Mouse (Mus musculus) MN1 (cell line): ENCODE data around the gene Plxdc1.
"Not testable (repeated sequence)": the region's sequence is repeated elsewhere in the genome, so short reads cannot be mapped to it uniquely, and the experiment has no call there.

Experiments used
- DNase-seq: peaks from one replicate; pipeline ENCODE4 v3.0.0-alpha.2; 2016; ENCODE audit warnings: low spot score

The Plxdc1 gene

DNA sequence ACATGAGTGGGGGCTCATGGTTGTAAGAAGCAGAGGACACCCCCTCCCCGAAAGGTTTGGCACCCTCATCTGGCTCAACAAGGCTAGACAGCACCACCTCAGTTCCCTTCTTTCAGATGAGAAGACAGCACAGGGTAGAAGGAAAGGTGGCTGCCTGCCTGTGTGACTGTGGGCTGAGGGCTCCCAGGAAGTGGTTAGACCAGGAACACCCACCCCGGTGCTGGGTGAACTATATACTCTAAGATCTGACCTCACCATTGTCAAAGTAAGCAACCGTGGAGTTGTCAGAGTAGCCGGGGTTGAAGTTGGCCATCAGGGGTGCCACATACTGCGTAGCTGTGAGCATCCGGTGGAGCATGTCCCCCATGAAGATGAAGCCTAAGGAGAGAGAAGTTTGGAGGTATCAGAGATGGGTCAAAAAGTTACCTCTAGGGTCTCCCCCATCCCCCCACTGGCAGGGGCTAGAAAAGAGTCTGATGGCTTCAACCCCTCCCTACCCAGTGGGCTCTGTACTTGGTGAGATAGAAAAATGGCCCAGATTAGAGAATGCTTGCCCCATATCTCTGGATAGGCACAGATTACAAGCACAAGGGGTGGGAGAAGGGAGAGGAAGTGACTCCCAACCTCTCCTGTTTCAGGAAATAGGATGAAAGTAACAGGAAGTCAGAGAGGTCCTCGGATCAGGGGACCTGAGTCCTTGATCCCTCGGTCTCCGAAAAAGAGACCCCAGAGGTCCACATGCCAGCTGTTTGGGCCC, 30.9 kb downstream of the Plxdc1 start:
- no peak for DNase-seq

DNA sequence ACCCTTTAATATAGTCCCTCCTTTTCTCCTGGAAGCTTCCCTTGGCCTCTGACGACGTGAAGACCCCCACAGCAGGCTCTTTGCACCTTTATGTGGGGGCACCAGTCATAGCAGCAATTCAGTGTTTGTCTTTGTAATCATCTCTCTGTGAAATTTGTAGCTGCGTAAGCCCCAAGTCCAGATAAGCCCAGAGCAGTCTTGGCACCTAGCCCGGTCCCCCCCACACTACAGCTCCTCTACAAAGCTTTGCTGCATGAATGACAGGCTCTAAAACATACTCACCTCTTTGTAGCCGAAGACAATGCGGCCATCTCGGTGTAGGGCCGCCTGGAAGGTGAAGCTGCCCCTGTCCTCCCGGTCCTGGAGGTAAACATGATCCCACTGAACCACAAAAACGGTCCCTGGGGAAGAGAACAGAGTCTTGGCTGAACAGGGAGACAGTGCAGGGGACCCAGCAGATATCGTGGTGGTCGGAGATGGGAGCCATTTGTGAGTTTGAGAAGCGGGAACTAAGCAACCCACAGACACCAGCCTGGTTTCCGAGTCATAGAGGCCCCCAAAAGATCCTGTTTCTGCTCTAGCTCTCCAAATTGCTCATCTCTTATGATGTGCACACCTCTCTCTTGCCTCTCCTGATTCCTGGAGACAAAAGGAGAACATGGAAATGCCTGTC, 31.6 kb downstream of the Plxdc1 start:
- DNase-seq: no peak

DNA sequence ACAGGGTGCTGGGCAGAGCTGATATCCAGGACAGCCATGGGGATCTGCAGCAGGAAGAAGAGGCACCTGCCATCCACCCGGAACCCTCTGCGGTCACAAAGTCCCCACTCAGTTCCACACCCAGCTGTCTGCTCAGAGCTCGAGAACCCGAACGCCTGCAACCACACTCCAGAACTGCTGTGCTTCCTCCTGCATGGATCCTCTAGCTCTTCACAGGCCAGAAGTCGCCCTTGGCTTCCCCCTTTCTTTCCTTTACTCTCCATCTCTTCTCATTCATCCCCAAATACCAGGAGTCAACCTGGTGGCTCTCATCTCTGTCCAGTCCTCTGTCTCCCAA, 32.3 kb downstream of the Plxdc1 start:
- DNase-seq: no peak

DNA sequence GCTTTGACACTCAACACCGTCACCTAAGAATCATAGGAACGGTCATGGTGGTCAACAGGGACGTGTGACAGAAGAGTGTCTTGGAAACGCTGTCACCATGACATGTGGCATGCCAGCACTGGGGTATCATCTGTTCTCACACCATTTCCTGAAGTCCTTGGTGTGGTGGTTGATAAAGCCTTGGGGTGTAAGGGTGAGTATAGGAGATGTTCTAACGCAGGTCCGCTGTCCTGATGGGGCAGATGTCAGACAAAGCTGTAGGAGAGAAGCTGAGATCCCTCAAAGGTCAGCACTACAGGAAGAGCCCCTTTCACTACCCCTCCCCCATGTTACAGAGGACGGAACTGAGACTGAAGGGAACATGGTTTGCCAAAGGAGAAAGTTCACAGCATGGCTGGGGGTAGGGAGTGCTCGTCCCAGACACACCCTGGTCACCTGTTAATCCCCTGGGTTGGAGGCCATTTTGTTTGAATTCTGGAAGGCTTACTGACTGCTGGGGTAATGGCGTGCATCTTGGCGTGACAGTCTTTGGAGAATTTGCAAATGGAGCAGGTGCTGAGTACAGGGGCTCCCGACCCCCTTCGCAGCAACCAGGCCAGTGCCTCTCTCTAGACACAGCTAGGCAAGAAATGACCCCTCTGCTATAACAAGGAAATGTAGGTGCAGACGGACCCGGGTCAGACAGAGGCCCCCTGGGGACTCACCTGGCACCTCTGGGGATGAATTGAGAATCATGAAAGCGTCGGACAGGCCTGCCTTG, 32.9 kb downstream of the Plxdc1 start:
- DNase-seq: no peak

DNA sequence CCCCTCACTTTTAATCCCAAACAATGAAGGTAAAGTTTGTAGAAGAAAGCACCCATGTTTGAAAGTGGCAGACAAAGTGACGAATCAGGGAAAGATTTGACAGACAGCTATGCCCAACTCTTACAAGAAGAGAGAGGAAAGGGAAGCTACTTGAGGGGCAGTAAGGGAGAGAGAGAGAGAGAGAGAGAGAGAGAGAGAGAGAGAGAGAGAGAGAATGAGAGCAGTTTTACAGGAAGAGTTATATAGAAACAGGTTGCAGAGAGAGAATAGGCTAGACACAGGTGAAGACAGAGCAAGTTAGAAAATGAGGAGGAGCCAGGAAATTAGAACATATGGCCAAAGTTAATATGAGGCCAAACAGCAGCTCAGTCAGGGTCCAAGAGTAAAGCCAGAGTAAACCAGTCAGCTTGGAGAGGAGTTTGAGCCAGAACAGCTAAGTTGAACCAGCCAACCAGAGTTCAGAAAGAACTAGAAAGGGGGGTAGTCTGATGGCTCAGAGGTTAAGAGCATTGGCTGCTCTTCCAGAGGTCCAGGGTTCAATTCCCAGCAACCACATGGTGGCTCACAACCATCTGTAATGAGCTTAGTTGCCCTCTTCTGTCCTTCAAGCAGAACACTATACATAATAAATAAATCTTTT, 33.8 kb downstream of the Plxdc1 start:
- DNase-seq: no peak

DNA sequence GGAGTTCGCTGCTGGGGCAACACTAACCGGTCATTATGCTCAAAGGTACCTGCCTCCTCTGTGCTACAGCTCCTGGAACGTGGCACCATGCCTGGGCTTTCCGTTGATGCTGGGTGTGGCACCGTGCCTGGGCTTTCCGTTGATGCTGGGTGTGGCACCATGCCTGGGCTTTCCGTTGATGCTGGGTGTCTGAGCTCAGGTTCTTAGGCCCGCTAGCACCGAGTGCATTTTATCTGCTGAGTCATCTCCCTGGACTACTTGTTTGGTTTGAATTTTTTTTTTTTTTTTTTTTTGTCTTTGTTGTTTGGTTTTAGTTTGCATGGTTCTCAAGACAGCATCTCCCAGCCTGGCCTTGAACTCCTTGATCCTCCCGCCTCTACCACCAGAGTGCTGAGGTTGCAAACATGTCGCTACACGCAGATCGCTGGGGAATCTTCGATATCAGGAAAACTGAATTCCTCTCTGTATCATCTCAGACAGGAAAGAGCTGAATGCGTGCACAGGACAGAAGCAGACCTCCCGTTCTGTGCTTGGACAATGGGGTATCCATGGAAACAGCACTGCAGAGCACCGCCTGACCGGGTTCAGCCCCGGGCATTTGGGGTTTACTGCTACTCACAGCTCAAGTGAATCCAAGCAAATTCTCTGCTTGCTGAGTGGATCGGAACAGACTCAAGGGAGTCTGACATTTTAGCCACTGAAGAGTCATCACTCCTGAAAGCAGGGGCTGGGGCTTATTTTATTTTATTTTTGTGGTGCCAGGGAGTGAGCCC, 36.4 kb downstream of the Plxdc1 start:
- peak; percentile 62 for DNase-seq

DNA sequence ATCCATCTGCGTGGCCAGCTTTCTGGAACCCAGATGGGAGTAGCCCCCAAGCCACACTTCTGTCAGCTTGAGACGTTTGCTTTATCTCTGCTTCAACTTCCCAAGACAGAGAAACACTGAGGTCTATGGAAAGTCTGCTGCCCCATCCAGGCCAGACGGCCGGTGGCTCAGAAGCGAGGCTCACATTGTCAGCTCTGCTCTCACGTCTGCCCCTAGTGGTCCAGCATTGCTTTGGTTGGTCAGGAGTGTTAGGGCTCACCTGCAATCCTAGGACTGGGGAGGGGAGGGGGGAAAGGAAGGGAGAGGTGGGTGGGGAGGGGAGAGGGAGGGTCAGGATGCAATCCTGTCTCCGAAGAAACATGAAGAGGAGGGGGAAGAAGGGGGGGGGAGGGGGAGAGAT, 38.8 kb downstream of the Plxdc1 start:
- no peak for DNase-seq

DNA sequence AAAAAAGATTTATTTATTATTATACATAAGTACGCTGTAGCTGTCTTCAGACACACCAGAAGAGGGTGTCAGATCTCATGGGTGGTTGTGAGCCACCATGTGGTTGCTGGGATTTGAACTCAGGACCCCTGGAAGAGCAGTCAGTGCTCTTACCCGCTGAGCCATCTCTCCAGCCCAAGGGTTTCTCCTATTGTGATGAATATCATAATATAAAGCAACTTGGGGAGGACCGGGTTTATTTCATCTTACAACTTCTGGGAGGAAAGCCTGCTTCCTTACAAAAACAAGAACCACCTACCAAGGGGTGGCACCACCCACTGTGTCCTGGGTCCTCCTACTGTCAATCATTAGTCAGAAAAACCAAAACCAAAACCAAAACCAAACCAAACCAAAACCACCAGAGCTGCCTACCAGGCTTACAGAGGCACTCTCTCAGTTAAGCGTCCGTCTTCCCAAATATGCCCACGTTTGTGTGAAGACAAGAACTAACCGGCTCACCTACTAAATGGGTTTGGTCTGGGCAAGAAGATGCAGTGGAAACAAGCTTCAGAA, 40.4 kb downstream of the Plxdc1 start:
- DNase-seq: not testable (repeated sequence)

DNA sequence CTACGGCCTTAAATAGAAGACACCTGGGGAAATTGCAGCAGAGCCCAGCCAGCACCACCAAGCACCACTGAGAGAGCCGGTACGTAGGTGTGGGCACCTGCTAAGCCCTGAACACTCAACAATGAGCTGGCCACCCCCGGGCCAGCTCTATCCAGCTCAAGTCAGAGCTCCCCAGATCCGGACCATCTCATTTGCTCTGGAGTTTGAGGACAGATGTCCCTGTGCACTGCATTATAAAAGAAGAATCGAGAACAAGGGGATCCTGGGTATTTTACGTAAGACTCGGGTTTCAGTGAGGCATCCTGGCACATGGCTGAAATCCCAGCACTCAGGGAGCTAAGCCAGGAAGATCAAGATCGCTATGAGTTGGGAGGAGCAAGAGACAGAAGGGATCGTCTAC, 41.2 kb downstream of the Plxdc1 start:
- no peak for DNase-seq

DNA sequence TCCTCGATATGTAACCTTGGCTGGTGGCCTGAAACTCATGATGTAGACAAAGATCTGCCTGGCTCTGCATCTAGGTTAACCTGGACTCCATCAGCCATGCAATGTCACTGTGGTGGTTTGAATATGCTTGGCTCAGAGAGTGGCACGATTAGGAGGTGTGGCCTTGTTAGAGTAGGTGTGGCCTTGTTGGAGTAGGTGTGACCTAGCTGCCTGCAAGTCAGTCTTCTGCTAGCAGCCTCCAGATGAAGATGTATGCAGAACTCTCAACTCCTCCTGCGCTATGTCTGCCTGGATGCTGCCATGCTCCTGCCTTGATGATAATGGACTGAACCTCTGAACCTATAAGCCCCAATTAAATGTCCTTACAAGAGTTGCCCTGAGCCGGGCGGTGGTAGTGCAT, 43.0 kb downstream of the Plxdc1 start:
- no peak for DNase-seq

DNA sequence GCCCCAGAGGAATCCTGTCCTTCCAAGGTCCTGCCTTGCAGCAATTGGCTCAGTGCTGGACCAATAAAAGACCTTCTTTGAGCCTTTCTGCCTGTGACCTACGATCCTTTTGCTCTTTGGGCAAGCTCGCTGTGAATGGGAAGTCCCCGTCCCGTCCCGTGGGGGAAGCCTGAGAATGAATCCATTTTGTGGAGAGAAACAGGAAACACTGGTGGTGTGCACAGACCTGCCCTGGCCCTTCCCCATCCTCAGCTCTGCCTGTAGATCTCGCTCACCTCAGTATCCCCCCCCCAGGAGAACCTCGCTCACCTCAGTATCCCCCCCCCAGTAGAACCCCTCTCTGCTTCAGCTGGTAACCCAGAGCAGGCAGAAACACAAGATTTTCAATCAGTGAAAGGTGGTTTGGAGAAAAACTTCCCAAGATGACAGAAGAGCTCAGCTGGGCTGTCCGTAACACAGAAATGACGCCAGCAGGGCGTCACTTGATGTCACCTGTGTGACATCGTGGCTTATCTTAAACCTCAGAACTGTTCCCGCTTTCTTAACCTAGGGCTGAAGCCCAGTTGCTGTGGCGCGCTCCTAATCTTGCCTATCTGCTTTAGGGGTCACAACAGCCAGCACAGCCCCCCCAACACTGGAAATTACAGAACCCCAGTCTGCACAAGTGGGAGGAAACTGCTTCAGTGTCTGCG, 43.7 kb downstream of the Plxdc1 start:
- no peak for DNase-seq

DNA sequence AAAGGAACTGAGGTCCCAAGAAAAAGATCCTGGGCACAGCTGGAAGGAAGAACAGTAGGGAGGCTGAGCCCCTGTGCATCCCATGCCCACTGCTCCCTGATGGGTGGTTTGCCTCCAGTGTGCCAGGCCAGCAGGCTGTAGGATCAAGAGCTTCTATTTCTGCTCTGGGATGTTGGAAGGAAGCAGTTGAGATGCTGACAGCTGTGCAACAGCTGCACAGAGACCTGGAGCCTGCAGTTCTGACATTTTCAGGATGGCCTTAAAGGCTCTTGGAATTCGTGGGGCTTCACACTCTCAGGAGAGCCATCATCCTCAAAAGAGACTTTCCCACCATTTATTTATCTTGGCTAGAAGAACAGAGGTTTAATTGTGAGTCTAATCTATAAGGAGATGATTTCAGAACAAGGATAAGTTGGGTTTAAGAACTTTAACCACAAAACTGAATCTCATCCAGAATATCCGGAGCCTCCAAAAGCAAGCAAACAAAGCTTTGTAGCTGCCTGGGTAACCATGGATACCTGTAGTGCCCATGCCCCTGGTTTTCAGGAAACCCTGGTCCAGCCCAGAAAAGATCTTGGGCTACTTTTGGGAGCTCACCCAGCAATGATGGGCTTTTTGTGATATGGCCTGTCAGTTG, 48.7 kb downstream of the Plxdc1 start:
- peak; percentile 12 for DNase-seq

DNA sequence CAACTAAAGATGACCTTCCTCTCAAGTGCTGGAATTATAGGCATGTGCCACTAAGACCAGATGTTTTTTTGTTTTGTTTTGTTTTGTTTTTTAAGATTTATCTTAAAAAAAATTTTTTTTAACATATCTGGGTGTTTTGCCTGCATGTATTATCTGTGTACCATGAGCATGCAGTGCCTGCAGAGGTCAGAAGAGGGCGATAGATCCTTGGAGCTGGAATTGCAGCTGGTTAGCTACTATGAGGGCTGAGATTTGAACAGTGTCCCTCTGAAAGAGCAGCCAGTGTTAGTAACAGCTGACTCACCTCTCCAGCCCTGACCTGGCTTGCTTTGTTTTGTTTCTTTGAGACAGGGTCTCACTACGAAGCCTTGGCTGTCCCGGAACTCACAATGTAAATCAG, 49.5 kb downstream of the Plxdc1 start:
- peak; percentile 61 for DNase-seq

DNA sequence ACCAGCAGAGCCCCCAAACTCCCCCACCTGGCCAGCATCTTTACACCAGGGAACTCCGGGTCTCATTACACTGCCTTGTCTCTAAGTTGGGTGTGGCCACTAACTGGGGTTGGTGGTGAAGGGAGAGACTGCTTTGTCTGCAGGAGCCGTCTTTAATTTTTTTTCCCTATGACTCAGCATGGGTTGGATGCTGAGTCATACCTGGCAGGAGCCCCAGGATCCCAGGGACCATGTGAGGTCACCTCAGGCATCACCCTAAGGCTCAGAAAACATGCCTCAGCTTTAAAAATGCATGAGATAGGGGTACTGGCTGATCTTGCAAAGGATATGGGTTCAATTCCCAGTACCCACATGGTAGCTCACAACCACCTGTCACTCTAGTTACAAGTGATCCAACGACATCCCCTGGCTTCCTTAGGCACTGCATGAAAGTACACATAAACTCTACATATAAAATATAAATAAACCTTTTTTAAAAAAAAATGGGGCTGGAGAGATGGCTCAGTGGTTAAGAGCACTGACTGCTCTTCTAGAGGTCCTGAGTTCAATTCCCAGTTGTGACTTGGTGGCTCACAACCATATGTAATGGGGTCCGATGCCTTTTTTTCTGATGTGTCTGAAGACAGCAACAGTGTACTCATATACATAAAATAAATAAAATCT, 50.2 kb downstream of the Plxdc1 start:
- DNase-seq: peak; percentile 69

DNA sequence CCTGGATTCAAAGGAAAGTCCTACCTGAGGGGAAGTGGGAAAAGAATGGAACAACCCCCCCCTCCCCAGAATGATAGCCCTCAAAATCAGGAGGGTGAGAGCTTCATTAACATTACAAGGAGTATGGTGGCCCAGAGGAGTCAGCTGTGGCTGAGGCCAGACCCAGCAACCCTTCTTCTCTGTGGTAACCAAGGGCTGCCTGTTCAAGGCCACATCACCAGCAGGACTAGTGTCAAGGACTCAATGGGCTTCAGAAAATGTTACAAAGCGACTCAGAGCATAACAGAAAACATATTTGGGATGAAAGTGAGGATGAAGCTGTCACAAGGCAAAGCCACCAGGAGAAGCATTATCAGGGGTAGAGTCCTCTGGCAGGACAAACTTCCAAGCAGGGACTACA, 52.7 kb downstream of the Plxdc1 start:
- no peak for DNase-seq

DNA sequence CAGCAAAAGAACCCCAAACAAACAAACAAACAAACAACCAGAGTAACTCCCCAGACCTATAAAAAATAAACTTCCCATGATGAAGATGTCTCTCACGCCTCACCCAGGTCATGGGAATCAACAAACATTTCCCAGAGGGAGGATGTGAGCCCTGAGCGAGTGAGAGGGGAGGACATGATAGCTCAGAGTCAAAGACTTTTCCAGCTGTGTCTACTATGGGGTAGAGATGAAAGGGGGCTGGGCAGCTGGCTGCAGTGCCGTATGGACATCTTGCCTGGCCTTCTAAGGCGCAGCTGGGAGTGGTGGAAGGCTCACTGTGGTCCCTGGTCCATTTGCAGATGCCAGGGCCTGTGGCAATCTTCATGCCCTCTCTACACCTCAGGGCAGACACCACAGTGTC, 57.3 kb downstream of the Plxdc1 start:
- DNase-seq: no peak

DNA sequence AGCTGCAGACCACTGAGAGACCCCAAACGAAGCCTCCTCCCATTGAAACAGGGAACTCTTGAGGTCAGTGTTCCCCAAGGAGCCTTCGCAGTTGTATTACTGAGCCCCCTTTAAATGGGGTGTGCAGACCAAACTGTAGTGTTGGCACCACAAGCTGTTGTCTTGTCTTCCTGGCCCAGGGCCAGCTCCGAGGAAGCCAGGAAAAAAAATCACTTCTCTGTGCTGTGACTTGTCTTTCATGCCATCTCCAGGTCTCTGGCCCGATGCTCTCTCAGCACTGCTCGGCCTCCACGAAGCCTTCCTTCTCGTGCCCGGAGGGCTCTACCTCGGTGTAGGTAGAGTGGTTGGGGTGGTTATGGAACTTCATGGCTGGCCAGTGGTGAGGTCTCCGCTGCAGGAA, 62.0 kb downstream of the Plxdc1 start:
- DNase-seq: no peak

DNA sequence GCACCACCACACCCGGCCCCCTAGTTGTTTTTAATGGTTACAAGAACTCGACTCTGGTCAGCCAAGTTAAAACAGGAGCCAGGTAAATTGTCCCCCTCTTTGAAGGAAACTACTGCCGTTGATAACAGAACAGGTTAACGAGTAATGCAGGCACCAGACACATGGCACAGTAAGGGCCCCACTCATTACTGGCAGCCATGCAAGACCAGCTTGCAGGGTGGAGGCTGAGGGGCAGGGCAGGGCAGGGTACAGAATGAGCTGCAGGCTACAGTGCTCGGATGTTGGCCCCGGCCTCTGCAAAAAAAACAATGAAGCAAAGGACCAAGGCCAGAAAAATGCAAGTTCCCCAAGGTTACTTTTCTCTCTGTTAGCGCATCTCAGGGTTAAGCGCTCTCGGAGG, 62.6 kb downstream of the Plxdc1 start:
- DNase-seq: no peak

DNA sequence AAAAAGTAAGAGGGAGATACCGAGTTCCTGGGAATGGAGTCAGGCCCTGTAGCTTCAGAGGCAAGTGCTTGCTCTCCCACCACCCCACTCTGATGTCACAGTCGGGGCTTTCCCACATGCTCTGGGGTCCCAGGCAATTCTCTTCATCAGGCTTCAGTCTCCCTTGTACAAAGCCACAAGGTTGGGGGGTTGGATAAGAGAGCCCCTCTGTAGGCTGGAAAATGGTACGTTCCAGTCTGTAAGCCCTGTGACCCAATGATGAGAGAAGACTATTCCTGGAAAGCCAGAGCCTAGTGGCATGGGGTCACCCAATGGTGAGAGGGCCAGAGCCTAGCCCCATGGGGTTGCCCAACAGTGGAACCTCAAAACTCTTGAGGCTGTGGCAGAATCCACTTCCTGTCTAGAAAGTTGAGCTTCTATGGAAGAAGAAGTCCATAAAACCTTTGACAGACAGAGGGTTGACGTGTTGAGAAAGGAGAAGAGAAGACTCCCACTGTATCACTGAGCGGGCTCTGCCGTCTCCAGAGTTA, 70.2 kb downstream of the Plxdc1 start:
- no peak for DNase-seq

DNA sequence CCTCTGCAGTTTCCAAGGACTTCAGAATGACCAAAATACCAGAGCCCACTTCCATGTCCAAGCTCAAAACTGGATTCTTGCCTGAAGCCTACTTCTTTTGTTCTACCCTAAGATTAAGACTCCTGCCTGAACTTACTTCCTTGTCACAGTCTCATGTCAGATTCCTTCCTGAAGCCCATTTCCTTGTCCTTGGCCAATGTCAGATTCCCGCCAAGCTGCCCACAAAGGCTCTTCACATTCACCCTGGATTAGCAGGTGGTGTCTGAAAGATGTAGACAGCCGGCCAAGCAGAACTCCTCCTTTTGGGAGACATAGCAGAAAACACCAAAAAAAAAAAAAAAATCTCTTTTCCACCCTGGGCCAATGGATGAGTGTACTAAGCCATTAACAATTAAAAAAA, 70.8 kb downstream of the Plxdc1 start:
- no peak for DNase-seq
